Mouse (Mus musculus) embryonic facial prominence, embryonic 12.5 days (tissue): ENCODE data around the gene St6galnac6. TPM values are rescaled to one million over a fixed set of nuclear protein-coding genes. Genes with fewer than 3 reads are reported as not detected.

Experiments used
- ATAC-seq: fragments of 200-750 bp; cut with Nextera tagmentation; 2 replicates; pipeline ENCODE4 v1.8.0; 2017; ENCODE audit not compliant: insufficient number of reproducible peaks, insufficient read depth, low FRiP score, low TSS enrichment
- H3K27ac ChIP-seq: fragments of 300-500 bp; sonication (generic); 2 replicates; pipeline ENCODE4 v1.5.1; 2016; ENCODE audit warnings: mild to moderate bottlenecking
- H3K27me3 ChIP-seq: fragments of 300-500 bp; sonication (generic); 2 replicates; pipeline ENCODE4 v1.6.1; 2016; ENCODE audit warnings: mild to moderate bottlenecking, moderate library complexity
- H3K36me3 ChIP-seq: fragments of 300-500 bp; sonication (generic); 2 replicates; pipeline ENCODE4 v1.6.1; 2016; ENCODE audit warnings: mild to moderate bottlenecking
- H3K4me1 ChIP-seq: fragments of 300-500 bp; sonication (generic); 2 replicates; pipeline ENCODE4 v1.6.1; 2016
- H3K4me2 ChIP-seq: fragments of 300-500 bp; sonication (generic); replicated peaks from 2 replicates; pipeline ENCODE4 v1.6.1; 2016; ENCODE audit warnings: mild to moderate bottlenecking, moderate library complexity
- H3K4me3 ChIP-seq: fragments of 300-500 bp; sonication (generic); 2 replicates; pipeline ENCODE4 v1.5.1; 2016; ENCODE audit warnings: mild to moderate bottlenecking
- H3K9ac ChIP-seq: fragments of 300-500 bp; sonication (generic); 2 replicates; pipeline ENCODE4 v1.6.1; 2016; ENCODE audit warnings: mild to moderate bottlenecking, moderate library complexity
- H3K9me3 ChIP-seq: fragments of 300-500 bp; sonication (generic); 2 replicates; pipeline ENCODE4 v1.6.1; 2016; ENCODE audit warnings: mild to moderate bottlenecking, moderate library complexity
- WGBS: fragments of 180-500 bp; shearing (Covaris S2); methylation state at CpG from one replicate; pipeline ENCODE4 v1.1.7; 2016; 5-methylcytosine and 5-hydroxymethylcytosine counted together
- polyA plus RNA-seq: library from polyadenylated mRNA; unstranded; fragments of >200 nt; fragmentation: Nextera tagmentation; extraction: Ambion mirVana; gene quantifications from 2 replicates; pipeline ENCODE4 v1.2.1, GENCODE M21; 2016

The St6galnac6 gene
- polyA plus RNA-seq, 1 experiment from 2014 or later, result 26.4 TPM

DNA sequence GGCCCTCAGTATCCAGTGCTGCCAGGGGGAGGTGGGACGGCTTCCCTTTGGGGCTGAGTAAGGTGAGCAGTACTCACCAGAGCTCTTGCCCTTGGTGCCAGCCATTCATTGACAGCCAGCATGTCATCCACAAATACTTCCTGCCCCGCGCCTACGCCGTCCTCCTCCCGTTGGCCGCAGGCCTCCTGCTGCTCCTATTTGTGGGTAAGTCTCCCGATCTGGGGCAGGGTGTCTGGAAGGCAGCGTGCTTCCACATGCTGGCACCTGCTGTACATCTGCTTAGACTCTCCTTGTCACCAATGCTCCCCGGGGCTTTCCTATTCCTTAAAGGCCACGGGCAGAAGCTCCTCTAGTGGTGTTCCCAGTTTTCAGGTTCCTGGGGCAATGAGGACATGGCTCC is 27.3 kb upstream of the St6galnac6 start:
- no peak for ATAC-seq
- Histone ChIP-seq H3K36me3 (peaks cover 24% of the 10 kb centered on the region), H3K4me2 (no peak overlapping the region), H3K27me3 (peaks cover 5% of the 10 kb centered on the region; the same call in 1 of the 2 replicates), H3K9me3 (no peaks in the 10 kb centered on the region), H3K27ac (no peak overlapping the region), H3K9ac (no peak overlapping the region), H3K4me3 (no peak overlapping the region; the same call in 1 of the 2 replicates), H3K4me1 (peaks cover 13% of the 10 kb centered on the region)
- 91% methylated on average over 11 of the region's 11 CpGs for WGBS

DNA sequence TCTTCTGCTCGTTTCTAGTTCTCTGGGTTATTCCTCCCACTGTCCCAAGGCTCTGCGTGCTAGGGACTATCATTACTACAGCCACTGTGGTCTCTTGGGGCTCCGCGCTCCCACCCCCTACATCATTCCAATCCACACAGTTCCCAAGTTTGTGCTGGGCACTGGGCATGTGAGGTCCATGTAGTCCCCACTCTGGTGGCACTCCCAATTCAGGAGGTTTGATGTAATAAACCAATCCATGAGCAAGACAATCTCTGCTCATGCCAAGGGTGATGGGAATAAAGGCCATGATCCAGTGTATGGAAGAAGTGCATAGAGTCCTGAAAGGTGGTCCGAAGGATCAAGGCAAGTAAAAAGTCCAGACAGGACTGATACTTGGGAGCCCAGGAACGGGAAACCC is 25.0 kb upstream of the St6galnac6 start, which contains the start of gene Pip5kl1:
Pip5kl1 (plus strand) TSS at position 301 of the 400 bp plus-strand sequence.
- H3K4me3 ChIP-seq, result peak within 1 kb of the TSS; percentile 56
- no peak for ATAC-seq
- peak within 1 kb of the TSS; percentile 61 for H3K9ac ChIP-seq
- H3K4me2 ChIP-seq, result peak within 1 kb of the TSS; percentile 100
- H3K36me3 ChIP-seq, result 0 out of 2 replicates have a peak, but pooled peaks cover 5% of the 10 kb centered on the region
- 84% methylated on average over 6 of the region's 6 CpGs for WGBS
- peaks cover 16% of the 10 kb centered on the region for H3K4me1 ChIP-seq
- H3K27me3 ChIP-seq, result peaks cover 23% of the 10 kb centered on the region
- no peaks in the 10 kb centered on the region for H3K9me3 ChIP-seq
- H3K27ac ChIP-seq, result no peak within 1 kb of the TSS

DNA sequence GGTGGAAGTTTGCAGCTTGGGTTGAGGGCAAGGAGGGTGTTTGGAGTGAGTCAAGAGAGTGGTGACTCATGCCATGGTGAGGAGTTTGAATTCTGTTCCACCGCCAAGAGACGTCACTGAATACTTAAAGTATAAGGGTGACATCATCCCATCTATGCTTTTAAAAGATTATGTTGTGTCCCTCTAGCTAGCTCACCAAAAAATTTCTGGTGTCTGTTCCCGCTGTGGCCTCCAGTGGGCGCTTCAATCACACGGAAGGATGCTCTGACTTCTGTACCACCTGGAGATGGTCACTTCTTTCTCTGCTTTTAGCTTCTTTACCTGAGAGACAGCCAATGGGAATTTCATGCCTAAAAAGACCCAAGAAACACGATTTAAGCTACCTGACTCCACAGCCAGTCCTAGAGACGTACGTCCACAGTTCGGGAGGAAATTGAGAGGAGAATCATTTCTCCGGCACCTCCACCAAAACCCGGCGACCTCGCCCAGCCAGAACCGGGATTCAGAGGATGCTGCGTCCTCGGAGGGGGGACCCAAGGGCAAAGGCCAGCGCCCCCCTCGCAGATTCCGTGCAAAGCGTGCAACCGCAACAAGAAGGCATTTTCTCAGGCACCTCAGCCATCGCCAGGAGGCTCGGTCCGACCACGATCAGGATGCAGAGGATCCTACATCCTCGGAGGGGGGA is 24.5 kb upstream of the St6galnac6 start:
- ATAC-seq, result no peak

DNA sequence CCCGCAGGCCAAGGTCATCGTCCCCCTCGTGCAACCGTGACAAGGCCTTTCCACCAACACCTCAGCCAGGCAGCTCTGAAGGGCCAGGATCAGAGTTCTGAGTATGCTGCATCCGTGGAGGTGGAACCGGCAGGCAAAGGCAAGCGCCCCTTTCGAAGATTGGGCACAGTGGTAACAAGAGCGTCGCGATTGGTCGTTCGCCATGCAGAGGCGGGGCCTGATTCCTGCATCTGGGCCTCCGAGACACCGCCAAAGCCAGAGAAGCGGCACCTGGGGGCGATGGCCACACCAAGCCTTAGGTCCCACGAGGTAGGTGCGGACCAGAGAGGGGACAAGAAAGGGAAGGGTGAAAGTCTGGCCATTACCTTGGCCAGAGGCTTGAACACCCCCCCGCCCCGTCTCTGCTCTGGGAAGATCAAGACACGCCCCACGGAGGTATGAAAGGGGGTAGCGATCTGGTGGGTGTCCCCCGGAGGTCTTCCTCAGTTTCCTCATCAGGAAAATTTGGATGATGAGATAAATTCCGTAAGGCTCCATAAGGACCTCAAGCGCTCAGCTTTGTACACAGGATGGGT is 23.8 kb upstream of the St6galnac6 start, which contains the start of gene 9430097D07Rik:
9430097D07Rik (minus strand) TSS at position 99 of the 575 bp plus-strand sequence.
- Histone ChIP-seq H3K9me3 (no peaks in the 10 kb centered on the region), H3K27ac (no peak within 1 kb of the TSS), H3K36me3 (0 out of 2 replicates have a peak, but pooled peaks cover 5% of the 10 kb centered on the region), H3K9ac (peak within 1 kb of the TSS; percentile 61), H3K4me3 (peak within 1 kb of the TSS; percentile 56), H3K4me2 (peak within 1 kb of the TSS; percentile 100), H3K27me3 (peaks cover 34% of the 10 kb centered on the region), H3K4me1 (peaks cover 16% of the 10 kb centered on the region)
- WGBS, result 6% methylated on average over 28 of the region's 28 CpGs
- ATAC-seq, result peak; percentile 23; the same call in 1 of the 2 replicates

More for the DNA sequence above, 24.5 kb upstream of the St6galnac6 start:
- Histone ChIP-seq H3K4me3 (peak overlapping the region; percentile 56), H3K9ac (peak overlapping the region; percentile 61), H3K9me3 (no peaks in the 10 kb centered on the region), H3K4me1 (peaks cover 16% of the 10 kb centered on the region), H3K27ac (no peak overlapping the region), H3K27me3 (peaks cover 29% of the 10 kb centered on the region), H3K4me2 (peak overlapping the region; percentile 100), H3K36me3 (0 out of 2 replicates have a peak, but pooled peaks cover 5% of the 10 kb centered on the region)
- WGBS, result 1% methylated on average over 26 of the region's 26 CpGs

DNA sequence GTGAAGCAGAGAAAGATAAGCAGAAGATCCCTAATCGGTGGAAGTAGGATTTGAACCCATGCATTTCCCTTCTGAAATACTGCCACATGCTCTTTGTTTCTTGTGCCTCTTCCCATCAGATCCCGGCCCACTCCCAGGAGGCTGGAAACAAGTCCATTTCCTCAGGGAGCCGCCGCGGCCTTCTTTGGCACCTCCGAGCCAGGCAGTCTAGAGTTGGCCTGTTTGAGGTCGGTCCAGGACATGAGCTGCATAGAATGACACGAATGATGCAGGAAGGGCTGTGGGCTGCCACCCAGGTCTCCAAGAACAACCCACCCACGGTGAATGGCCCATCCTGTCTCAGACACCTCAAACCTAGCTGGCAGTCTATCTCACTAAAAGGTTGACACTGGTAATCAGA is 23.0 kb upstream of the St6galnac6 start:
- no peak overlapping the region for H3K4me2 ChIP-seq

DNA sequence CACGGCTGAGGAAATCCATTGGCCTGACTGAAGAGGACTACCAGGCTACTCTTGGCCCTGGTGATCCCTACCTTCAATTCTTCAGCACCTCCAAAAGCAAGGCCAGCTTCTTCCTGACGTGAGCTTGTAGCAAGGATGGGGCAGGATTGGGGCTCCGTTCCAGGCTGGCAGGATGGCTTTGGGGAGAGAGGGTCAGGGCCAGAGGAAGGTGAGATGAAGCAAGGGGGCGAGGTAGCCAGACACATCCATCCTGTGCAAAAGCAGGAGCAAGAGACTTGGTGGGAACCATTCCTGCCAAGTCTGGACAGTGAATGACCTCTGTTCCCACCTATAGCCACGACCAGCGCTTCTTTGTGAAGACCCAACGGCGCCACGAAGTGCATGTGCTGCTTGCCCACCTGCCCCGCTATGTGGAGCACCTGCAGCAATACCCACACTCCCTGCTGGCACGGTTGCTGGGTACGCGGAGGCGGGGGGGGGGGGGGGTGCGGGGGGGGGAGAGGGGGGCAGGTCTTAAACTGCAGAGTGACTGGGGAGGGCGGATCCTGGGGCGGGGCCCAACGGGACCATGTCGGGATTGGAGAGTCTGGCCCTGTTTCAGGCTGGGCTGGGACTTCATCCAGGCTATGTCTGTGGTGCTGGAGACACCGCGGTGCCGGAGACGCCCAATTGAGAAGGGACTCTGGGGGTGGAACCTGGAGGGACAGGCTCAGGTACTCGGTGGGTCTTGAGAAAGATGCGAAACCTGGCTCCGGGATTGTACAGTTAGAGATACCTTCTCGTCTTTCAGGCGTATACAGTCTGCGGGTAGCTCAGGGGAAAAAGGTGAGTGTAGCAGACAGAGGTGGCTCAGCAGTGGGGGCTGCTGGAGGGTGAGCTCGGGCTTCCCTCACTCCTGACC is 21.1 kb upstream of the St6galnac6 start:
- no peak overlapping the region for H3K4me3 ChIP-seq
- H3K9me3 ChIP-seq, result no peaks in the 10 kb centered on the region
- no peak overlapping the region for H3K27ac ChIP-seq
- peaks cover 45% of the 10 kb centered on the region for H3K27me3 ChIP-seq
- WGBS, result 41% methylated on average over 20 of the region's 30 CpGs
- no peak overlapping the region for H3K9ac ChIP-seq
- peaks cover 7% of the 10 kb centered on the region; the same call in 1 of the 2 replicates for H3K4me1 ChIP-seq
- no peak overlapping the region for H3K4me2 ChIP-seq
- no peak for ATAC-seq
- H3K36me3 ChIP-seq, result no peaks in the 10 kb centered on the region

More for the DNA sequence above, 23.0 kb upstream of the St6galnac6 start:
- 0 out of 2 replicates have a peak, but pooled peaks cover 5% of the 10 kb centered on the region for H3K36me3 ChIP-seq
- peaks cover 13% of the 10 kb centered on the region for H3K4me1 ChIP-seq
- no peak overlapping the region for H3K9ac ChIP-seq
- peaks cover 34% of the 10 kb centered on the region for H3K27me3 ChIP-seq
- H3K9me3 ChIP-seq, result no peaks in the 10 kb centered on the region
- ATAC-seq, result no peak
- H3K27ac ChIP-seq, result no peak overlapping the region
- no peak overlapping the region for H3K4me3 ChIP-seq
- WGBS, result 90% methylated on average over 9 of the region's 9 CpGs

DNA sequence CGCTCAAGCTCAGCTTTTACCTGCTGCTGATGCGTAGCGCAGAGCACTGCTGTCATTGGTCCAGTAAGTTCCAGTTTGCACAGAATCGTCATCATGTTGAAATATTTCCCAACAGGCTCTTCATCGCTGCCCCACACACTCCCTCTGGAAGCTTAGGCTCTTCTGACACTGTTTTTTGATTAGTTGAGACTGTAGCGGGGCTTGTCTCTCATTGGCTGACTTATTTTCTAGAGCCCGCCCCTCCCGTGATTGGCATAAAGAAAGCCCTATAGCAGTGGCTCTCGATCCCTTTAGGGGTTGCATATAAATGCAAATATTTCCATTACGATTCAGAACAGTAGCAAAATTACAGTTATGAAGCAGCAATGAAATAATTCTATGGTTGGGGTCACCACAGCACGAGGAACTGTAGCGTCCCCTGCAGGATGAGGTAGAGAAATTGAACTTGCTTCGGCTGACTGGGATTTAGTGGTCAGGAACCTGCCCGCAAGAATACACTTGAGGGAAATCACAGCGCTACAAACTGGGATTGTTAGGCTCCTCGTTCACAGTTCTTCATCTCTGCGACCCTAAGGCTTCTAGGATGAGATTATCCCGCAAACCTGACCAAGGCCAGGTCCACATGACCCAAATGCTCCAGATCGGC is 17.9 kb upstream of the St6galnac6 start:
- Histone ChIP-seq H3K4me1 (0 out of 2 replicates have a peak, but pooled peaks cover 6% of the 10 kb centered on the region), H3K9ac (no peak overlapping the region), H3K36me3 (no peaks in the 10 kb centered on the region), H3K4me2 (peak overlapping the region; percentile 33; the same call in 1 of the 2 replicates), H3K4me3 (peak overlapping the region; percentile 22), H3K27me3 (peaks cover 45% of the 10 kb centered on the region), H3K9me3 (no peaks in the 10 kb centered on the region), H3K27ac (no peak overlapping the region)
- WGBS, result 36% methylated on average over 19 of the region's 19 CpGs
- no peak for ATAC-seq

DNA sequence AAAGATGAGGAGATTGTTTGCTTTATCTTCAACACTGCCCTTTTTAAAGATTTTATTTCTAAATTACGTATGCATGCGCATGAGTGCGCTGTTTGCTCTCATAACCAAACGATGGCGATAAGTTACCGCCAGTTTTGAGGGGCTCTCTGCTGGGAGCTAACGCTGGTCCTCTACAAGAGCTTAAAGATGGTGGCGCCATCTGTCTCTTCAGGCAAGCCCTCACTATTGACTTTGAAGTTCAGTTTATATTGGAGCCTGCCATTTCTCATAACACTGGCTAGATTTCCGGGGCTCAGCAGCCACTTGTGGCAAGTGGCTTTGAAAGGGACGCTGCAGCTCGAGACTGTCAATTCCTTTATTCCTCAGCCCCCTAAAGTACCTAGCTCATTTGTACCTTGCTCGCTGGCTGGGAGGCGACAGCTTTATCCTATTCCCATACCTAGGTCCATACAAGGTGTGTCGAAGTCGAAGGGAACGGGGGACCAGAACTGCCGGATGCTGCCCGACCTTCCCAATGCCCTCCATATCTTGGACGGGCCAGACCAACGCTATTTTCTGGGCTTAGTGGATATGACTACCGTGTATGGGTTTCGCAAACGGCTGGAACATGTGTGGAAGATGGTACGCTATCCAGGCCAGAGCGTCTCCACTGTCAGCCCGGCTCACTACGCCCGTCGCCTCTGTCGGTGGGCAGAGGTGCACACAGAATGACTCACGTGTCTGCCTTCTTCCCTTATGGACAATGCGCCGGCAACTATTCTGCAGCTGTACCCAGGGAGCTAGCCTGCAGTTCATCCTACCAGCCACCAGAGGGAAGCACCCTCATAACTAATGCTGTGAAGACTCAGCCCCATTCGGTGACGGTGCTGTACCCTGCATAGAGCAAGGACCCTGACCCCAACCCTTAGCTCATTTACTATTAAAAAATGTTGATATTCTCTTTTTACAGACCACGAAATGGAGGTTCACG is 16.4 kb upstream of the St6galnac6 start:
- H3K4me2 ChIP-seq, result peak overlapping the region; percentile 53
- H3K9ac ChIP-seq, result no peak overlapping the region
- no peaks in the 10 kb centered on the region for H3K36me3 ChIP-seq
- no peaks in the 10 kb centered on the region for H3K9me3 ChIP-seq
- WGBS, result 15% methylated on average over 37 of the region's 37 CpGs
- H3K27me3 ChIP-seq, result peaks cover 35% of the 10 kb centered on the region
- H3K27ac ChIP-seq, result no peak overlapping the region
- peaks cover 14% of the 10 kb centered on the region for H3K4me1 ChIP-seq
- H3K4me3 ChIP-seq, result peak overlapping the region; percentile 23; the same call in 1 of the 2 replicates
- ATAC-seq, result peak; percentile 49

DNA sequence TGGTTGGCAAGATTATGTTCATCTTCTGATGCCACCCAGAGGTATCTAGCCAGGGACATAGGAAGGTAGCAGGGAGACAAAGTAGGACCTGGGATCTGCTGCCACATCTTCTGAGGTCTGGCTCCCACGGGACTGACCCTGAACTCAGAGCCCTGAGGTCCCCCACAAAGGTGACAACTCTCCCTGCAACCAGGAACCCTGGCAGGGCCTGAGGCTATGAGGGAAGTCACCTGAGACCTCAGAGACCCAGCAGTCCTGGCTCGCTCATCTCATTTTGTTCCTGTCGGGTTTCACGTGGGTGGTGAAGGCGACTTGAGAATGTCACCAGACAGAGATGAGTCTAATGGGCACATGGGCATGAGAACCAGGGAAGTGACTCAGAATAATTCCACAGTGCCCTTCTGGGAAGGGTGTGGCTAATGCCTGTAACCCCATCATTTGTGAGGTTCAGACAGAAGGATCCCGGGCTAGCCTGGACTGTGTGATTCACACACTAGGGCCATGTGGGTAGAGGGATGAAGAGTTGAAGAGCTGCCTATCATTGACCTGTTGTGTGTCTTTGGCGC is 14.3 kb upstream of the St6galnac6 start:
- ATAC-seq, result no peak
- 80% methylated on average over 7 of the region's 7 CpGs for WGBS
- Histone ChIP-seq H3K4me3 (no peak overlapping the region), H3K9me3 (no peaks in the 10 kb centered on the region), H3K4me1 (peaks cover 13% of the 10 kb centered on the region), H3K9ac (no peak overlapping the region), H3K27ac (no peak overlapping the region), H3K4me2 (no peak overlapping the region), H3K36me3 (0 out of 2 replicates have a peak, but pooled peaks cover 4% of the 10 kb centered on the region), H3K27me3 (peaks cover 15% of the 10 kb centered on the region)

DNA sequence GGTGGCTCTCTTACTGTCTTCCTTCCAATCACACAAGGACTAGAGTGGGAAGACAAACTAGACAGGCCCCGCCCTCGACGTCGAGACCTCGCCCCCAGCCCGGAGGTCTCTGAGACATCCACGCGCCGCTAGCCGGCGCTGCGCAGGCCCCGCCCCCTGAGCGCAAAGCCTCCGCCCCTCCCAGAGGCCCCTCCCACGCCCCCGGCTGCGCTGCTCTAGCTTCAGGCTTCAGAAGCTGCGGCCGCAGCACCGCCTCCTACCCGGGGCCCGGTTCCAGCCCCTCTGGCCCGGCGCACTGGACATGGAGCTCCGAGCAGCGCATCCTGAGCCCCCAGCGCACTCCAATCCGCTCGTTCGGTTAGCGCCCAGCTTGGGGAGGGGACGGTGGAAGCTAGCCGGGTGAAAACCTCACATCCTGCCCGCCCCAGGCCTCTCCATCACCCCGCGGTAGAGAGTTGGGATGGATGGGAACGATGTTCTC is 12.6 kb upstream of the St6galnac6 start, which contains the start of gene St6galnac4:
St6galnac4 (plus strand) TSS at position 225 of the 481 bp plus-strand sequence.
- Histone ChIP-seq H3K4me2 (peak within 1 kb of the TSS; percentile 62), H3K4me1 (peaks cover 13% of the 10 kb centered on the region), H3K36me3 (0 out of 2 replicates have a peak, but pooled peaks cover 4% of the 10 kb centered on the region), H3K9ac (peak within 1 kb of the TSS; percentile 63), H3K9me3 (no peaks in the 10 kb centered on the region), H3K4me3 (peak within 1 kb of the TSS; percentile 58), H3K27me3 (peaks cover 11% of the 10 kb centered on the region), H3K27ac (peak within 1 kb of the TSS; percentile 66)
- ATAC-seq, result peak; percentile 71
- whole genome bisulfite sequencing, result under 1% methylated on average over 38 of the region's 38 CpGs
